ENCODE assay signal across 18 mouse cellular contexts in genomic region chr7:122297627-122298026, GRCm38 (mm10). TPM values are rescaled to one million over a fixed set of nuclear protein-coding genes. Genes with fewer than 3 reads are reported as not detected.
DNase-seq lines count a peak whose midpoint lies in the region; ATAC-seq lines count a peak whose summit lies in the region.
"Had no signal": no experiment of that assay in that cellular context is flagged by ENCODE, and none has a peak within 500 bp of the region (broad histone marks: within the 10 kb centered on the region; RNA-seq: fewer than 3 reads in every experiment).

No protein-coding gene starts in this region.

- H3K9me3 ChIP-seq in forebrain, embryonic 12.5 days = peaks cover 5% of the 10 kb centered on the region; the same call in 1 of the 2 replicates
- H3K9me3 ChIP-seq: embryonic facial prominence, embryonic 15.5 days; heart, embryonic 10.5 days; intestine, embryonic 15.5 days; limb, embryonic 15.5 days; neural tube, embryonic 15.5 days had no signal

- no peak overlapping the region for H3K9ac ChIP-seq in forebrain, embryonic 12.5 days
- H3K9ac ChIP-seq: embryonic facial prominence, embryonic 15.5 days; forebrain, postnatal 0 days; intestine, embryonic 15.5 days; limb, embryonic 15.5 days; lung, embryonic 14.5 days; neural tube, embryonic 15.5 days had no signal

- WGBS in forebrain, embryonic 12.5 days = 70% methylated on average over 3 of the region's 3 CpGs

- no peak overlapping the region for H3K4me3 ChIP-seq in forebrain, embryonic 12.5 days (replicated peaks)
- H3K4me3 ChIP-seq: embryonic facial prominence, embryonic 15.5 days; heart, embryonic 10.5 days; intestine, embryonic 15.5 days; limb, embryonic 15.5 days; neural tube, embryonic 15.5 days had no signal

- H3K27me3 ChIP-seq in forebrain, embryonic 12.5 days = no peaks in the 10 kb centered on the region
- H3K27me3 ChIP-seq: intestine, embryonic 15.5 days; neural tube, embryonic 15.5 days had no signal

- no peaks in the 10 kb centered on the region for H3K36me3 ChIP-seq in forebrain, embryonic 12.5 days (replicated peaks)
- H3K36me3 ChIP-seq: embryonic facial prominence, embryonic 15.5 days; heart, embryonic 10.5 days; intestine, embryonic 15.5 days; limb, embryonic 15.5 days had no signal

- H3K27ac ChIP-seq in forebrain, embryonic 12.5 days = no peak overlapping the region
- H3K27ac ChIP-seq: embryonic facial prominence, embryonic 15.5 days; heart, embryonic 10.5 days; intestine, embryonic 15.5 days; limb, embryonic 15.5 days; neural tube, embryonic 15.5 days had no signal

- 0 out of 2 replicates have a peak, but pooled peaks cover 1% of the 10 kb centered on the region for H3K4me1 ChIP-seq in forebrain, embryonic 12.5 days
- H3K4me1 ChIP-seq: embryonic facial prominence, embryonic 15.5 days; heart, embryonic 10.5 days; intestine, embryonic 15.5 days; limb, embryonic 15.5 days had no signal

- peak; percentile 48 for ATAC-seq in activated CD4-positive, CD25-positive, alpha-beta regulatory T cell, adult 4 months
- peak; percentile 65 for ATAC-seq in inflammation-experienced regulatory T-cells, adult 6 months
- ATAC-seq in forebrain, embryonic 12.5 days (ENCODE audit: low FRiP score) = no peak
- ATAC-seq: forebrain, postnatal 0 days; intestine, embryonic 15.5 days had no signal

- no peak overlapping the region for H3K4me2 ChIP-seq in forebrain, embryonic 12.5 days
- H3K4me2 ChIP-seq: embryonic facial prominence, embryonic 15.5 days; intestine, embryonic 15.5 days; limb, embryonic 15.5 days; lung, embryonic 14.5 days; neural tube, embryonic 15.5 days had no signal

- peak; percentile 39 for DNase-seq in cerebellum, adult 9-11 months
- DNase-seq in cerebellum, postnatal 4 days (ENCODE audit: low spot score in 2 of 2) = no peak
- DNase-seq in A20 (ENCODE audit: low read depth, low spot score) (peak; percentile 14), liver (no peak)
- DNase-seq: forebrain, postnatal 0 days; gastrocnemius, postnatal 14 days; heart, postnatal 4 days; kidney, postnatal 14 days; layer of hippocampus, postnatal 36 days; lung, embryonic 14.5 days had no signal

RNA-seq across cellular contexts. Expression of gene Prkcb, which starts 9.1 kb away (rescaled TPM):
- polyA plus RNA-seq in activated CD4-positive, CD25-positive, alpha-beta regulatory T cell, adult 4 months (2017; shearing (Covaris generic)) = 10 to 100 TPM; 71.9 to 78.3 TPM
- polyA plus RNA-seq in inflammation-experienced regulatory T-cells, adult 6 months (2017; shearing (Covaris generic)) = 10 to 100 TPM; 45.1 to 89.5 (median 71.9) TPM
- 18.5 and 20.5 TPM in 2 replicates for polyA plus RNA-seq in forebrain, embryonic 12.5 days (2016; fragmentation: Nextera tagmentation; extraction: Ambion mirVana)

Comparison
In these comparisons a context has a peak if more than half of its experiments do, and no peak if none do; other contexts are left out.
1. DNase-seq: peak in cerebellum, adult 9-11 months (single experiment) and A20 (single experiment); none in cerebellum, postnatal 4 days (0 of 2) and liver (single experiment).